Mouse (Mus musculus) embryonic facial prominence, embryonic 11.5 days (tissue): ENCODE results near the gene Klhl29. TPM values are rescaled to one million over a fixed set of nuclear protein-coding genes. Genes with fewer than 3 reads are reported as not detected.
A peak's percentile ranks its signal among the peaks of the same experiment; 100 is the strongest.

ENCODE experiments used
- ATAC-seq: fragments of 200-750 bp; cut with Nextera tagmentation; replicated peaks from 2 replicates; pipeline ENCODE4 v1.8.0; 2017; ENCODE audit warnings: low read depth; ENCODE audit not compliant: insufficient number of reproducible peaks, low FRiP score, low TSS enrichment
- DNase-seq: peaks from one replicate; pipeline ENCODE4 v3.0.0-alpha.2; 2015; ENCODE audit warnings: low spot score
- H3K27ac ChIP-seq: fragments of 300-500 bp; sonication (generic); replicated peaks from 2 replicates; pipeline ENCODE4 v1.5.1; 2014; ENCODE audit warnings: mild to moderate bottlenecking, low read depth, low read length, control low read depth
- H3K27me3 ChIP-seq: fragments of 300-500 bp; sonication (generic); 2 replicates; pipeline ENCODE4 v1.6.1; 2014; ENCODE audit warnings: mild to moderate bottlenecking, low read length, moderate library complexity, mixed read lengths; ENCODE audit not compliant: control insufficient read depth, insufficient read depth
- H3K36me3 ChIP-seq: fragments of 300-500 bp; sonication (generic); replicated peaks from 2 replicates; pipeline ENCODE4 v1.6.1; 2014; ENCODE audit warnings: low read depth, mild to moderate bottlenecking, low read length, moderate library complexity, mixed read lengths; ENCODE audit not compliant: control insufficient read depth, insufficient read depth
- H3K4me1 ChIP-seq: fragments of 300-500 bp; sonication (generic); 2 replicates; pipeline ENCODE4 v1.6.1; 2014; ENCODE audit warnings: low read length, mixed read lengths; ENCODE audit not compliant: control insufficient read depth, insufficient read depth
- H3K4me2 ChIP-seq: fragments of 300-500 bp; sonication (generic); 2 replicates; pipeline ENCODE4 v1.6.1; 2014; ENCODE audit warnings: low read depth, mild to moderate bottlenecking, control low read depth, low read length, moderate library complexity
- H3K4me3 ChIP-seq: fragments of 300-500 bp; sonication (generic); 2 replicates; pipeline ENCODE4 v1.5.1; 2014; ENCODE audit warnings: low read depth, low read length, control low read depth
- H3K9ac ChIP-seq: fragments of 300-500 bp; sonication (generic); replicated peaks from 2 replicates; pipeline ENCODE4 v1.6.1; 2014; ENCODE audit warnings: mild to moderate bottlenecking, control low read depth, low read length
- H3K9me3 ChIP-seq: fragments of 300-500 bp; sonication (generic); replicated peaks from 2 replicates; pipeline ENCODE4 v1.6.1; 2016; ENCODE audit warnings: mild to moderate bottlenecking, low read length, inconsistent platforms, mixed read lengths; ENCODE audit not compliant: control insufficient read depth
- WGBS: fragments of 180-500 bp; shearing (Covaris S2); extraction: QIAGEN DNeasy Blood & Tissue Kit; methylation state at CpG from one replicate; pipeline ENCODE4 v1.1.7; 2014; 5-methylcytosine and 5-hydroxymethylcytosine counted together
- polyA plus RNA-seq: library from polyadenylated mRNA; unstranded; fragments of >200 nt; fragmentation: Nextera tagmentation; extraction: Ambion mirVana; gene quantifications from 2 replicates; pipeline ENCODE4 v1.2.1, GENCODE M21; 2014

The Klhl29 gene
- polyA plus RNA-seq: 1.9 and 2.1 TPM in 2 replicates

DNA sequence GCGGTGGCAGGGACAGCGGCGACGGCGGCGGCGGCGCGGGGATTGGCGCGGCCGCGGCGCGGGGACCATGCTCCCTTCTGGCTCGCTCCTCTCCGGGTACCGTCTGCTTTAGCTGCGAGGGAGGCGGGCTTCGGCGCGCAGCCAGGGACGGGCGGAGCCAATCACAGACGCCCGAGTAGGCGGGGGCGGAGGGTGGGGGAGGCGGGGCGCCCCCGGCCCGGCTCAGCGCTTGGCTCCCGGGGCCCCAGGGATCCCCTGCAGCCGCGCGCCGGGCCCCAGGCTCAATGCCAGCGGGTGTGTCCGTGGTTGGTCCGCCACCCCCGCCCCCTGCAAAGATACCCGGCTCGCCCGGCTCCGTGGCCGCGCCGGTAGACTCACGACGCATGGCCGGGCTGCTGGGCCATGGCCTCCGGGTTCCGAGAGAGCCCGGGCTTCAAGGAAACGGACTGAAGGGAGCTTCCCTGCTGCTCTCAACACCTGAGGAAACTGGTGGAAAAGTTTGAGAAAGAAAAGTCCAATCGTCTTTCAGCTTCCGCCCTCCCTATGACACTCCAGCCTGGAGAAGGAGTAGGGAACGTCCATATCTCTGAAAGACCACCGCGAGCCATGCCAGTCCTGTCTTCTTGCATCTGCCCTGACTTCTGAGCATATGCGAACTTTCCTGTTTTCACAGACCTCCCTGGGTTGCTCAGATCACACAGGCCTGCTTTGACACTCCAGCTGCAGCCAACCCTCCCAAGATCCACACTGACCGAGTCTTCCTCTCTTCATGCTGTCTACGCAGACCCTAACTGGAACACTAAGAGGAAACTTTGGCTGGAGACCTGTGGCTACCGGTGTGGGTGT, at the start of gene Klhl29:
Gene Klhl29 (minus strand): TSS at position 67 of the 846 bp plus-strand sequence.
- ATAC-seq: peak; percentile 93
- 1% methylated on average over 49 of the region's 66 CpGs for WGBS
- Histone ChIP-seq H3K9me3 (no peaks in the 10 kb centered on the region), H3K4me3 (peak within 1 kb of the TSS; percentile 58), H3K9ac (peak within 1 kb of the TSS; percentile 68), H3K36me3 (no peaks in the 10 kb centered on the region), H3K4me2 (peak within 1 kb of the TSS; percentile 99), H3K4me1 (peaks cover 2% of the 10 kb centered on the region; the same call in 1 of the 2 replicates), H3K27me3 (no peaks in the 10 kb centered on the region; the same call in 1 of the 2 replicates), H3K27ac (0 out of 2 replicates have a peak within 1 kb of the TSS, but pooled peaks have one; percentile 56)
- DNase-seq: peak; percentile 87

GRCm38 (mm10) chr12:5425276-5425675, 49.8 kb upstream of the Klhl29 start:
- ATAC-seq (no peak), DNase-seq (no peak)
- no peak overlapping the region for H3K4me3 ChIP-seq
- H3K9me3 ChIP-seq: no peaks in the 10 kb centered on the region
- no peak overlapping the region for H3K9ac ChIP-seq
- no peak overlapping the region for H3K4me2 ChIP-seq
- no peaks in the 10 kb centered on the region for H3K4me1 ChIP-seq
- H3K27me3 ChIP-seq: no peaks in the 10 kb centered on the region
- H3K27ac ChIP-seq: no peak overlapping the region
- WGBS: 44% methylated on average over 4 of the region's 4 CpGs
- H3K36me3 ChIP-seq: no peaks in the 10 kb centered on the region

DNA sequence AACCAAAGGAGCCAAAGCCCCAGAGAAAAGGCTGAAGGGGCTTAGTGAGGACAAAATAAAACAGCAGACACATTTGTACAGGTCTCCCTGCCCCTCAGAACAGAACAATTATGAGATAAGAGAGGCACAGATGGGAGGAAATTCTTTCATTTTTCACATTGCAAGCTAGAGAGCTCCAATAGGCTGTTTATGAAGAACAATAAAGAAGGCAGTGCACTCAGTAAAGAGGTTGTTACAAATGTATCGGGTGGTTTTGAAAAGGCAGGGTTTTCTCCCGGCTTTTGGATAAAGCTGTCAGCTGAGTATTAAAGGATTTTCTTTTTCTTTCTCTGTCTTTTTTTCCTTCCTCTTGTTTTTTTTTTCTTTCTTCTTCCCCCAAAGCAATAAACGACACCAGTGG, 40.3 kb upstream of the Klhl29 start:
- H3K9me3 ChIP-seq: no peaks in the 10 kb centered on the region
- ATAC-seq (no peak), DNase-seq (no peak)
- no peaks in the 10 kb centered on the region for H3K27me3 ChIP-seq
- H3K4me1 ChIP-seq: no peaks in the 10 kb centered on the region
- no peaks in the 10 kb centered on the region for H3K36me3 ChIP-seq
- H3K27ac ChIP-seq: no peak overlapping the region
- 55% methylated on average over 3 of the region's 3 CpGs for WGBS
- no peak overlapping the region for H3K4me3 ChIP-seq
- H3K9ac ChIP-seq: no peak overlapping the region
- no peak overlapping the region for H3K4me2 ChIP-seq

- H3K27ac ChIP-seq: no peak overlapping the region
- H3K9ac ChIP-seq: no peak overlapping the region
- no peak overlapping the region for H3K4me3 ChIP-seq
- no peaks in the 10 kb centered on the region for H3K36me3 ChIP-seq
- no peak overlapping the region for H3K4me2 ChIP-seq
- no peaks in the 10 kb centered on the region for H3K9me3 ChIP-seq
- DNase-seq (no peak), ATAC-seq (no peak)
- no peaks in the 10 kb centered on the region for H3K27me3 ChIP-seq
- H3K4me1 ChIP-seq: no peaks in the 10 kb centered on the region; the same call in 1 of the 2 replicates
These were observed 38.5 kb upstream of the Klhl29 start for GRCm38 (mm10) chr12:5413976-5414375.

- Histone ChIP-seq H3K36me3 (no peaks in the 10 kb centered on the region), H3K4me3 (no peak overlapping the region), H3K27me3 (no peaks in the 10 kb centered on the region), H3K4me2 (no peak overlapping the region), H3K9ac (no peak overlapping the region), H3K27ac (no peak overlapping the region), H3K9me3 (no peaks in the 10 kb centered on the region), H3K4me1 (no peaks in the 10 kb centered on the region; the same call in 1 of the 2 replicates)
- DNase-seq: no peak
- WGBS: 71% methylated on average over 13 of the region's 13 CpGs
- no peak for ATAC-seq
These were observed 36.5 kb upstream of the Klhl29 start for GRCm38 (mm10) chr12:5411761-5412537.

DNA sequence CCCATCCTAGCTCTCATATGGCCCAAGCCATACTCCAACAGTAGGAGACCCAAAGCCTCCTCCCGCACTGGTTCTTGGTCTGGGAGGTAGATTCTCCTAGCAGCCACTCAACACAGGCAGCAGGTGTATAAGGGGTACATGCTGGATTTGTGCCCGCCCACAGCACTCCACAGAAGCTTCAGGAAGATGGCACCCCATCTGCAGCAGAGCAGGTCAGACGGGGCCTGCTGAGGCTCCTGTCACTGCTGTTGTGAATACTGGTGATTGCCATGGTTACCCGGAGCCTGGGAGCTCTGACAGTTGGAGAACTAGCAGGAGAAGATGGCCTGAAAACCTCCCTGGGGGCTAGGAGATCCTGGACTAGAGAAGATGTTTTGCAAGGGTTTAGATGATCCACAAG, 35.9 kb upstream of the Klhl29 start:
- ATAC-seq (no peak), DNase-seq (no peak)
- no peak overlapping the region for H3K4me2 ChIP-seq
- no peaks in the 10 kb centered on the region for H3K9me3 ChIP-seq
- WGBS: 81% methylated on average over 4 of the region's 4 CpGs
- no peaks in the 10 kb centered on the region; the same call in 1 of the 2 replicates for H3K4me1 ChIP-seq
- H3K36me3 ChIP-seq: no peaks in the 10 kb centered on the region
- no peak overlapping the region for H3K4me3 ChIP-seq
- no peak overlapping the region for H3K27ac ChIP-seq
- no peak overlapping the region for H3K9ac ChIP-seq
- no peaks in the 10 kb centered on the region for H3K27me3 ChIP-seq

- H3K9ac ChIP-seq: no peak overlapping the region
- WGBS: 5% methylated on average over 16 of the region's 16 CpGs
- H3K4me2 ChIP-seq: no peak overlapping the region
- no peaks in the 10 kb centered on the region; the same call in 1 of the 2 replicates for H3K4me1 ChIP-seq
- ATAC-seq: peak; percentile 80
- no peaks in the 10 kb centered on the region for H3K27me3 ChIP-seq
- no peaks in the 10 kb centered on the region for H3K36me3 ChIP-seq
- H3K27ac ChIP-seq: no peak overlapping the region
- H3K9me3 ChIP-seq: no peaks in the 10 kb centered on the region
- DNase-seq: peak; percentile 97
- no peak overlapping the region for H3K4me3 ChIP-seq
These were observed 35.1 kb upstream of the Klhl29 start for GRCm38 (mm10) chr12:5410391-5411115.
